Mouse (Mus musculus) kidney, adult 2 months (tissue): Measurements from ENCODE around the gene Rassf8. TPM values are rescaled to one million over a fixed set of nuclear protein-coding genes. Genes with fewer than 3 reads are reported as not detected.

ENCODE experiments used
- DNase-seq: peaks from one replicate; pipeline ENCODE4 v3.0.0; 2021
- H3K27ac ChIP-seq: fragments of 200-500 bp; 2 replicates; pipeline ENCODE4 v1.5.1; 2012; ENCODE audit warnings: low read depth, low read length, control low read depth, inconsistent platforms; ENCODE audit not compliant: insufficient read depth
- H3K27me3 ChIP-seq: fragments of 200-500 bp; replicated peaks from 2 replicates; pipeline ENCODE4 v1.6.1; 2012; ENCODE audit warnings: mild to moderate bottlenecking, moderate library complexity, low read length, inconsistent platforms; ENCODE audit not compliant: control insufficient read depth, insufficient read depth
- H3K36me3 ChIP-seq: fragments of 200-500 bp; 2 replicates; pipeline ENCODE4 v1.6.1; 2012; ENCODE audit warnings: mild to moderate bottlenecking, moderate library complexity, low read length, inconsistent platforms; ENCODE audit not compliant: control insufficient read depth, insufficient read depth
- H3K4me1 ChIP-seq: fragments of 200-500 bp; 2 replicates; pipeline ENCODE4 v1.6.1; 2011; ENCODE audit warnings: low read length; ENCODE audit not compliant: control insufficient read depth, insufficient read depth
- H3K4me3 ChIP-seq: fragments of 200-500 bp; 2 replicates; pipeline ENCODE4 v1.5.1; 2011; ENCODE audit warnings: mild to moderate bottlenecking, low read depth, low read length, control low read depth; ENCODE audit not compliant: insufficient read depth
- CTCF ChIP-seq: fragments of 200-500 bp; conservative IDR thresholded peaks from 2 replicates; pipeline ENCODE4 v1.5.1; 2011; ENCODE audit warnings: low read depth, mild to moderate bottlenecking, control low read depth, low read length, moderate library complexity, mixed read lengths; ENCODE audit not compliant: insufficient read depth, insufficient read length
- POLR2A ChIP-seq: fragments of 200-500 bp; IDR thresholded peaks from one replicate; pipeline ENCODE4 v1.6.1; 2011; ENCODE audit warnings: low read depth, low read length, control low read depth
- WGBS: fragments of 180-500 bp; shearing (Covaris S2); methylation state at CpG from one replicate; pipeline ENCODE4 v1.1.7; 2018; 5-methylcytosine and 5-hydroxymethylcytosine counted together
- polyA plus RNA-seq: library from polyadenylated mRNA; depleted of rRNA; stranded (reverse); fragments of >200 nt; gene quantifications from 2 replicates; pipeline ENCODE4 v1.2.3, GENCODE M21; 2012

Rassf8 gene
- polyA plus RNA-seq, 1 experiment, result 33.9 TPM

GRCm38 (mm10) chr6:145780180-145780802, 33.7 kb downstream of the Rassf8 start:
- 71% methylated on average over 8 of the region's 8 CpGs for WGBS
- no peak overlapping the region for H3K4me3 ChIP-seq
- DNase-seq, result no peak
- TF ChIP-seq CTCF (no peak), POLR2A (no peak)
- H3K27me3 ChIP-seq, result no peaks in the 10 kb centered on the region
- no peak overlapping the region for H3K27ac ChIP-seq
- peaks cover 9% of the 10 kb centered on the region; the same call in 1 of the 2 replicates for H3K4me1 ChIP-seq
- H3K36me3 ChIP-seq, result no peaks in the 10 kb centered on the region

GRCm38 (mm10) chr6:145781256-145781655, 34.7 kb downstream of the Rassf8 start:
- H3K27ac ChIP-seq, result no peak overlapping the region
- H3K4me3 ChIP-seq, result no peak overlapping the region
- H3K36me3 ChIP-seq, result no peaks in the 10 kb centered on the region
- DNase-seq, result no peak
- peaks cover 9% of the 10 kb centered on the region; the same call in 1 of the 2 replicates for H3K4me1 ChIP-seq
- 77% methylated on average over 9 of the region's 9 CpGs for WGBS
- TF ChIP-seq POLR2A (no peak), CTCF (no peak)
- no peaks in the 10 kb centered on the region for H3K27me3 ChIP-seq

- Histone ChIP-seq H3K36me3 (no peaks in the 10 kb centered on the region), H3K4me3 (no peak overlapping the region), H3K27me3 (no peaks in the 10 kb centered on the region), H3K4me1 (peaks cover 9% of the 10 kb centered on the region; the same call in 1 of the 2 replicates), H3K27ac (peak overlapping the region; percentile 20; the same call in 1 of the 2 replicates)
- 56% methylated on average over 2 of the region's 2 CpGs for WGBS
- DNase-seq, result no peak
- TF ChIP-seq CTCF, result no peak
- no peak for TF ChIP-seq POLR2A
Observed at GRCm38 (mm10) chr6:145781966-145782365, 35.4 kb downstream of the Rassf8 start.

- no peak for DNase-seq
- Histone ChIP-seq H3K4me3 (no peak overlapping the region), H3K27ac (no peak overlapping the region), H3K36me3 (no peaks in the 10 kb centered on the region; the same call in 1 of the 2 replicates), H3K27me3 (no peaks in the 10 kb centered on the region), H3K4me1 (peaks cover 11% of the 10 kb centered on the region; the same call in 1 of the 2 replicates)
- WGBS, result 87% methylated on average over 2 of the region's 2 CpGs
- TF ChIP-seq CTCF (no peak), POLR2A (no peak)
Observed at GRCm38 (mm10) chr6:145787311-145787710, 40.8 kb downstream of the Rassf8 start.

GRCm38 (mm10) chr6:145789738-145790137, 43.2 kb downstream of the Rassf8 start:
- H3K27me3 ChIP-seq, result no peaks in the 10 kb centered on the region
- H3K36me3 ChIP-seq, result no peaks in the 10 kb centered on the region; the same call in 1 of the 2 replicates
- no peak overlapping the region for H3K4me3 ChIP-seq
- TF ChIP-seq CTCF (no peak), POLR2A (no peak)
- H3K4me1 ChIP-seq, result peaks cover 11% of the 10 kb centered on the region; the same call in 1 of the 2 replicates
- no peak overlapping the region for H3K27ac ChIP-seq
- 94% methylated on average over 4 of the region's 4 CpGs for WGBS
- no peak for DNase-seq

GRCm38 (mm10) chr6:145792373-145792772, 45.8 kb downstream of the Rassf8 start:
- DNase-seq, result no peak
- Histone ChIP-seq H3K27me3 (no peaks in the 10 kb centered on the region), H3K27ac (no peak overlapping the region), H3K36me3 (no peaks in the 10 kb centered on the region; the same call in 1 of the 2 replicates), H3K4me1 (peaks cover 15% of the 10 kb centered on the region; the same call in 1 of the 2 replicates), H3K4me3 (no peak overlapping the region)
- 67% methylated on average over 7 of the region's 7 CpGs for WGBS
- no peak for TF ChIP-seq POLR2A
- no peak for TF ChIP-seq CTCF

- Histone ChIP-seq H3K27ac (no peak overlapping the region), H3K36me3 (no peaks in the 10 kb centered on the region; the same call in 1 of the 2 replicates), H3K27me3 (no peaks in the 10 kb centered on the region), H3K4me3 (no peak overlapping the region), H3K4me1 (peaks cover 15% of the 10 kb centered on the region; the same call in 1 of the 2 replicates)
- DNase-seq, result peak; percentile 81
- WGBS, result 13% methylated on average over 4 of the region's 4 CpGs
- TF ChIP-seq POLR2A, result no peak
- TF ChIP-seq CTCF, result peak; percentile 60
Observed at GRCm38 (mm10) chr6:145793109-145793593, 46.6 kb downstream of the Rassf8 start.
